Mouse (Mus musculus) forebrain, embryonic 16.5 days (tissue): Measurements from ENCODE around the gene Uqcc3. TPM values are rescaled to one million over a fixed set of nuclear protein-coding genes. Genes with fewer than 3 reads are reported as not detected.

Source experiments
- ATAC-seq: fragments of 200-750 bp; cut with Nextera tagmentation; 2 replicates; pipeline ENCODE4 v1.8.0; 2017; ENCODE audit warnings: mild to moderate bottlenecking, moderate library complexity
- H3K27ac ChIP-seq: fragments of 300-500 bp; sonication (generic); 2 replicates; pipeline ENCODE4 v1.5.1; 2014; ENCODE audit warnings: low read length, control low read depth
- H3K27me3 ChIP-seq: fragments of 300-500 bp; sonication (generic); replicated peaks from 2 replicates; pipeline ENCODE4 v1.6.1; 2014; ENCODE audit warnings: low read length; ENCODE audit not compliant: control insufficient read depth, insufficient read depth
- H3K36me3 ChIP-seq: fragments of 300-500 bp; sonication (generic); 2 replicates; pipeline ENCODE4 v1.6.1; 2014; ENCODE audit not compliant: control insufficient read depth, insufficient read depth
- H3K4me1 ChIP-seq: fragments of 300-500 bp; sonication (generic); replicated peaks from 2 replicates; pipeline ENCODE4 v1.6.1; 2014; ENCODE audit warnings: low read length; ENCODE audit not compliant: control insufficient read depth, insufficient read depth
- H3K4me2 ChIP-seq: fragments of 300-500 bp; sonication (generic); 2 replicates; pipeline ENCODE4 v1.6.1; 2014; ENCODE audit warnings: mild to moderate bottlenecking, low read length, control low read depth
- H3K4me3 ChIP-seq: fragments of 300-500 bp; sonication (generic); replicated peaks from 2 replicates; pipeline ENCODE4 v1.5.1; 2014; ENCODE audit warnings: mild to moderate bottlenecking, low read length, control low read depth
- H3K9ac ChIP-seq: fragments of 300-500 bp; sonication (generic); replicated peaks from 2 replicates; pipeline ENCODE4 v1.6.1; 2014; ENCODE audit warnings: low read depth, low read length, control low read depth
- H3K9me3 ChIP-seq: fragments of 300-500 bp; sonication (generic); 2 replicates; pipeline ENCODE4 v1.6.1; 2016; ENCODE audit warnings: low read length; ENCODE audit not compliant: control insufficient read depth
- WGBS: fragments of 180-500 bp; shearing (Covaris S2); extraction: QIAGEN DNeasy Blood & Tissue Kit; methylation state at CpG from one replicate; pipeline ENCODE4 v1.1.7; 2014; 5-methylcytosine and 5-hydroxymethylcytosine counted together
- polyA plus RNA-seq: library from polyadenylated mRNA; unstranded; fragments of >200 nt; fragmentation: Nextera tagmentation; extraction: Ambion mirVana; gene quantifications from 2 replicates; pipeline ENCODE4 v1.2.1, GENCODE M21; 2015

The Uqcc3 gene
- polyA plus RNA-seq, result 49.7 and 53.5 TPM in 2 replicates

- peak within 1 kb of the TSS; percentile 80 for H3K9ac ChIP-seq
- peak within 1 kb of the TSS; percentile 49 for H3K27ac ChIP-seq
- H3K4me2 ChIP-seq, result peak within 1 kb of the TSS; percentile 87
- under 1% methylated on average over 42 of the region's 42 CpGs for WGBS
- no peaks in the 10 kb centered on the region for H3K9me3 ChIP-seq
- peaks cover 9% of the 10 kb centered on the region for H3K4me1 ChIP-seq
- H3K4me3 ChIP-seq, result peak within 1 kb of the TSS; percentile 54
- H3K36me3 ChIP-seq, result peaks cover 10% of the 10 kb centered on the region
- ATAC-seq, result peak; percentile 99
- no peaks in the 10 kb centered on the region for H3K27me3 ChIP-seq
Measured at GRCm38 (mm10) chr19:8880311-8881033, at the start of gene Uqcc3. Gene Uqcc3 (minus strand): TSS chr19:8880923.

- Histone ChIP-seq H3K36me3 (peaks cover 2% of the 10 kb centered on the region), H3K9me3 (no peaks in the 10 kb centered on the region), H3K9ac (peak overlapping the region; percentile 56), H3K27me3 (no peaks in the 10 kb centered on the region), H3K4me3 (peak overlapping the region; percentile 42), H3K27ac (no peak overlapping the region), H3K4me2 (peak overlapping the region; percentile 57), H3K4me1 (peaks cover 13% of the 10 kb centered on the region)
- 14% methylated on average over 11 of the region's 11 CpGs for WGBS
- no peak for ATAC-seq
Measured at GRCm38 (mm10) chr19:8930117-8930516, 49.4 kb upstream of the Uqcc3 start.

- ATAC-seq, result peak; percentile 61
- peaks cover 2% of the 10 kb centered on the region for H3K36me3 ChIP-seq
- peak within 1 kb of the TSS; percentile 42 for H3K4me3 ChIP-seq
- WGBS, result under 1% methylated on average over 60 of the region's 74 CpGs
- H3K27me3 ChIP-seq, result no peaks in the 10 kb centered on the region
- H3K9me3 ChIP-seq, result no peaks in the 10 kb centered on the region
- H3K9ac ChIP-seq, result peak within 1 kb of the TSS; percentile 56
- H3K4me1 ChIP-seq, result peaks cover 13% of the 10 kb centered on the region
- no peak within 1 kb of the TSS for H3K27ac ChIP-seq
- peak within 1 kb of the TSS; percentile 57 for H3K4me2 ChIP-seq
Measured at GRCm38 (mm10) chr19:8929224-8930088, 48.7 kb upstream of the Uqcc3 start, which contains the start of the genes Rom1 and Eml3. Gene Rom1 (minus strand): TSS chr19:8929356. Gene Eml3 (plus strand): TSS chr19:8929552.

GRCm38 (mm10) chr19:8928689-8929223 lies 48.0 kb upstream of the Uqcc3 start:
- peaks cover 2% of the 10 kb centered on the region for H3K36me3 ChIP-seq
- 14% methylated on average over 16 of the region's 16 CpGs for WGBS
- no peaks in the 10 kb centered on the region for H3K9me3 ChIP-seq
- H3K27me3 ChIP-seq, result no peaks in the 10 kb centered on the region
- H3K4me1 ChIP-seq, result peaks cover 13% of the 10 kb centered on the region
- no peak overlapping the region for H3K27ac ChIP-seq
- H3K4me3 ChIP-seq, result peak overlapping the region; percentile 42
- peak; percentile 34 for ATAC-seq
- H3K9ac ChIP-seq, result peak overlapping the region; percentile 16; the same call in 1 of the 2 replicates
- H3K4me2 ChIP-seq, result peak overlapping the region; percentile 57

GRCm38 (mm10) chr19:8927891-8928525 lies 47.3 kb upstream of the Uqcc3 start:
- H3K9ac ChIP-seq, result no peak overlapping the region
- no peaks in the 10 kb centered on the region for H3K9me3 ChIP-seq
- no peak overlapping the region for H3K4me3 ChIP-seq
- H3K36me3 ChIP-seq, result peaks cover 2% of the 10 kb centered on the region
- WGBS, result 86% methylated on average over 12 of the region's 12 CpGs
- no peak for ATAC-seq
- H3K27me3 ChIP-seq, result no peaks in the 10 kb centered on the region
- H3K27ac ChIP-seq, result no peak overlapping the region
- H3K4me2 ChIP-seq, result no peak overlapping the region
- peaks cover 13% of the 10 kb centered on the region for H3K4me1 ChIP-seq

- no peak overlapping the region for H3K4me3 ChIP-seq
- H3K4me2 ChIP-seq, result no peak overlapping the region
- no peaks in the 10 kb centered on the region for H3K9me3 ChIP-seq
- no peak overlapping the region for H3K27ac ChIP-seq
- peaks cover 14% of the 10 kb centered on the region for H3K4me1 ChIP-seq
- H3K36me3 ChIP-seq, result peaks cover 2% of the 10 kb centered on the region
- no peaks in the 10 kb centered on the region for H3K27me3 ChIP-seq
- no peak for ATAC-seq
- 98% methylated on average over 2 of the region's 2 CpGs for whole genome bisulfite sequencing
- no peak overlapping the region for H3K9ac ChIP-seq
Measured at GRCm38 (mm10) chr19:8926766-8927165, 46.0 kb upstream of the Uqcc3 start.

- H3K27ac ChIP-seq, result no peak overlapping the region
- H3K9me3 ChIP-seq, result no peaks in the 10 kb centered on the region
- no peaks in the 10 kb centered on the region for H3K27me3 ChIP-seq
- H3K9ac ChIP-seq, result no peak overlapping the region
- peaks cover 17% of the 10 kb centered on the region for H3K4me1 ChIP-seq
- H3K4me3 ChIP-seq, result no peak overlapping the region
- peaks cover 3% of the 10 kb centered on the region for H3K36me3 ChIP-seq
- WGBS, result 83% methylated on average over 9 of the region's 9 CpGs
- no peak overlapping the region for H3K4me2 ChIP-seq
- ATAC-seq, result no peak
Measured at GRCm38 (mm10) chr19:8921741-8922140, 41.0 kb upstream of the Uqcc3 start.

GRCm38 (mm10) chr19:8920836-8921291 lies 40.1 kb upstream of the Uqcc3 start:
- H3K27me3 ChIP-seq, result no peaks in the 10 kb centered on the region
- peaks cover 17% of the 10 kb centered on the region for H3K4me1 ChIP-seq
- peak overlapping the region; percentile 63 for H3K27ac ChIP-seq
- ATAC-seq, result no peak
- H3K4me2 ChIP-seq, result peak overlapping the region; percentile 92
- no peaks in the 10 kb centered on the region for H3K9me3 ChIP-seq
- peak overlapping the region; percentile 91 for H3K9ac ChIP-seq
- under 1% methylated on average over 6 of the region's 6 CpGs for WGBS
- peak overlapping the region; percentile 91 for H3K4me3 ChIP-seq
- peaks cover 11% of the 10 kb centered on the region for H3K36me3 ChIP-seq
